Mouse (Mus musculus) testis, adult 2 months (tissue): ENCODE results near the gene Tmem151a. TPM values are rescaled to one million over a fixed set of nuclear protein-coding genes. Genes with fewer than 3 reads are reported as not detected.
A peak's percentile ranks its signal among the peaks of the same experiment; 100 is the strongest.

Experiments
- H3K27ac ChIP-seq: fragments of 200-500 bp; 2 replicates; pipeline ENCODE4 v1.5.1; 2012; ENCODE audit warnings: low read depth, low read length; ENCODE audit not compliant: control insufficient read depth, insufficient read depth
- H3K27me3 ChIP-seq: fragments of 200-500 bp; 2 replicates; pipeline ENCODE4 v1.6.1; 2012; ENCODE audit warnings: mild to moderate bottlenecking, low read length, moderate library complexity; ENCODE audit not compliant: control insufficient read depth, insufficient read depth
- H3K36me3 ChIP-seq: fragments of 200-500 bp; 2 replicates; pipeline ENCODE4 v1.6.1; 2012; ENCODE audit warnings: mild to moderate bottlenecking, low read length; ENCODE audit not compliant: control insufficient read depth, insufficient read depth
- H3K4me1 ChIP-seq: fragments of 200-500 bp; 2 replicates; pipeline ENCODE4 v1.6.1; 2012; ENCODE audit warnings: low read length; ENCODE audit not compliant: control insufficient read depth, insufficient read depth
- H3K4me3 ChIP-seq: fragments of 200-500 bp; 2 replicates; pipeline ENCODE4 v1.5.1; 2012; ENCODE audit warnings: low read depth, mild to moderate bottlenecking, low read length, moderate library complexity, mixed read lengths; ENCODE audit not compliant: control insufficient read depth
- CTCF ChIP-seq: fragments of 200-500 bp; IDR thresholded peaks from 2 replicates; pipeline ENCODE4 v1.5.1; 2012; ENCODE audit warnings: low read depth, mild to moderate bottlenecking, inconsistent platforms, low read length, moderate library complexity; ENCODE audit not compliant: control insufficient read depth, insufficient read depth, insufficient replicate concordance
- POLR2A ChIP-seq: fragments of 200-500 bp; IDR thresholded peaks from 2 replicates; pipeline ENCODE4 v1.6.1; 2012; ENCODE audit warnings: low read depth, mild to moderate bottlenecking, inconsistent platforms, low read length, moderate library complexity; ENCODE audit not compliant: control insufficient read depth
- polyA plus RNA-seq: library from polyadenylated mRNA; depleted of rRNA; stranded (reverse); fragments of >200 nt; gene quantifications from 2 replicates; pipeline ENCODE4 v1.2.3, GENCODE M21; 2012

Tmem151a gene
- polyA plus RNA-seq, 1 experiment, result 22.5 TPM

DNA sequence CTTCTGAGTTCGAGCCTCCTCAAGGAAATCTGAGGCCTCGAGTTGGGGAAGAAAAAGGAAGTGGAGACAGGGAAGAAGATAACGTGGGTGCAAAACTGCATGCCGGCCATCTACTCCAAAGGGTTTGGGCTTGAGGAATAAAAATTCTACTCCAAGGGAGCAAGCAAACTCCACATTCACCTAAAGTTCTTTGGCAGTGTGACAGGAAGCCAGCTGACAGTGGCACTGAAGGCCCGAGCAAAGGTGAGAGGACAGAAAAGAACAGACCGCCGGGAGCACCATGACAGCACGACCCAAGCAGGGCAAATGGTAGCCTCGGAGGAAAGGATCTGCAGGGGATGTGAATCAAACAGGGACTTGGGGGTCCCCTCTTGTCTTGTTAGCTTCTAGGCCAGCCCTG, 20.7 kb upstream of the Tmem151a start:
- TF ChIP-seq CTCF, result no peak
- no peak for TF ChIP-seq POLR2A
- Histone ChIP-seq H3K27me3 (no peaks in the 10 kb centered on the region), H3K4me3 (peak overlapping the region; percentile 86), H3K27ac (peak overlapping the region; percentile 75), H3K4me1 (peaks cover 16% of the 10 kb centered on the region), H3K36me3 (peaks cover 5% of the 10 kb centered on the region)

DNA sequence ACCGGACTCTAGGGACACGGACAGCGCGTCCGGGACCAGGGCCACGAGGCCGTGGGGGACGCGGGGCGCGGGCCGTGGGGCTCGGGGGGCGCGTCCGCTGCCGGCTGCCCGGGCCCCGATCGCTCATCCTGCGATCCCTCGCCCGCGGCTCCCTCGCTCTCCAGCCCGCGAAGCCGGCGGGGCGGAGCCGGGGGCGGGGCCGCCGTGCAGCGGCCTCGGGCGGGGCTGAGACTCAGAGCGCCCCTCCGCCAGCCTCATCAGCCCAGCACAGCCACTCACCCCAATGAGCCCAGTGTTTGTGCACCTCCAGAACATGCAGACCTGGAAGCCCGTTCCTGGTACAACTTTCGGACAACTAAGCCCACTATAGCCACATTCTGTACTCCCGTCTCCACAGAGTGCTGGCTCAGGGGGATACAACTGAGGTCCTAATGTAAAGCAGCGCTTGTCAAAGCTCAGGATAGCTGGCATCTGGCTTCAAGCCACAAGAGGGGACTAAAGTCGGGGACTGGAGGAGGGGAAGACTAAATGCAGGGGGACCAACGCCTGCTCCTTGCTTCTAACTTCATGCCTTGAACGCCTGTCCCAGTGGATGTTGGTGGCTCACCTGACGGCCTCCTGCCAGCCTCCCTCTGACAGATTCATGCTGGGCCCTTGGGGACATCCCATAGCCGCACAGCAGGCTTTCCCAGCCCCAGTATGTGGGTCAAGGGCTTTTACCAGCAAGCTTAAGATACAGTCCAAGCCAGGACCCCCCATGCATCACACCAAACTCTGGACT, 13.2 kb upstream of the Tmem151a start, which contains the start of gene Cnih2:
Cnih2 (minus strand) TSS at position 159 of the 781 bp plus-strand sequence.
- no peak for TF ChIP-seq POLR2A
- TF ChIP-seq CTCF, result no peak
- peaks cover 16% of the 10 kb centered on the region for H3K4me1 ChIP-seq
- peak within 1 kb of the TSS; percentile 78 for H3K4me3 ChIP-seq
- H3K27me3 ChIP-seq, result no peaks in the 10 kb centered on the region
- H3K36me3 ChIP-seq, result no peaks in the 10 kb centered on the region; the same call in none of the 2 replicates
- H3K27ac ChIP-seq, result no peak within 1 kb of the TSS

DNA sequence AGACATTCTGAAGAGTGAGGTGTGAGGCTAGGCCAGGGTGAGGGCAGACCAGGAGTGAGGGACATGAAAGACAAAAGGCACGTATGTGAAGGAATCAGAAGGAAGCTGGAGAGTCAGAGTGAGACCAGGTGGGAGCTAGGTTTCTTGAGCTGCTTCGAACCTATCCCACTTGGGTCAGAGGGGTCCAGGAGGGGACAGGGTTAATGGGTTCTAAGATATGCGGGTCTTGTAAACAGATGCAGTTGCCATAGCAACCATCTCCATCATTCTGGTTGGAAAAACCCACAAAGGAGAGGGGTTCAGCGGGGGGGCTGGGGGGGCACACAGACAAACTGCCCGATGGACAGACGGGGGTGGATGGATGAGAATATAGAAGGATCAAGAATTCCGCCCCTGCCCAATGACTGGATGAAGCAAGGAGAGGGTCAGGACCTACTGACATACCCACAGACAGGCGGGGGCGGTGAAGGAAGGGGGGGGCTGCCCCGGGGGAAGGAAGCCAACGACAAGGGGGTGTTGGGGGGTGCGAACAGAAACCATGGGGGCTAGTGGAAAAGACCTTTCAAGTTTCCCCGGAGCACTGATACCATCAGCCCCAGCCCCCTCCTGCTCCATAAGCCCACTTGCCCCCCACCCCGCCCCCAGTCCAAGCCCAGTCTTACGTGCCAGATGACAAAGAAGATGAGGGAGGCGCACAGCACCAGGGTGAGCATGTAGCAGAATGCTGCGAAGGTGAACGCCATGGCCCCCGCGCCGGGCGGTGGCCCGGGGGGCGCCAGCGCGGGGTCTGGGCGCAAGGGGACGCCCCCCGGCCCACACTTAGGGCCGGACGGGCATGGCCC, 12.4 kb upstream of the Tmem151a start:
- Histone ChIP-seq H3K4me3 (peak overlapping the region; percentile 78), H3K27me3 (no peaks in the 10 kb centered on the region), H3K4me1 (peaks cover 22% of the 10 kb centered on the region), H3K27ac (no peak overlapping the region), H3K36me3 (no peaks in the 10 kb centered on the region)
- no peak for TF ChIP-seq CTCF
- TF ChIP-seq POLR2A, result no peak

DNA sequence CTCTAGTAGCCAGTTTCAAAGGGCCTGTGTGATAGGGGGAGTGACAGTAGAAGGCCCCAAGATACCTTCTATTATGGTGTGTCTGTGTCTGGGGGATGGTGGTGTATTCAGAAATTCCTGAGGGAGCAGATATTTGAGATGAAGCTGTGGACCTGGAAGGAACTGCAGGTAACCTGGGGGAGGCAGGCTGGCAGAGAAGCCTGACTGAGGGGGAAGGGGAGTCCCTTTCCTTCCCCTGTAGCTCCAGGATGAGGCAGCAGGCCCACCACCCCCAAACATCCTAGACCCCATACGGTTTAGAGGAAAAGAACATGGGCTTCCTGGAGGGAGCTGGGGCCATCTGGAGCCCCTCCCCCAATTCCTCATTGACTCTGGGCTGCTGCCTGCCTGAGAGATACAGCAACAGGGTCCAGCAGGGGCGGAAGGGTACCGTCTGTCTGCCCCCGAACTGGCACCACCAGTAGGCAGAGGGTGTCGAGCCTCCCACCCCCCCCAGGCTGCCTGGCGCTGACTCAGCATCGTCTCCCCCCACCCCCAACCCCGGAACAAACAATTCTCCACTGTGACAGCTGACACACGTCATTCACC, 10.7 kb upstream of the Tmem151a start:
- TF ChIP-seq CTCF (no peak), POLR2A (no peak)
- Histone ChIP-seq H3K27ac (no peak overlapping the region), H3K27me3 (no peaks in the 10 kb centered on the region), H3K4me3 (peak overlapping the region; percentile 82), H3K4me1 (peaks cover 22% of the 10 kb centered on the region), H3K36me3 (no peaks in the 10 kb centered on the region)

DNA sequence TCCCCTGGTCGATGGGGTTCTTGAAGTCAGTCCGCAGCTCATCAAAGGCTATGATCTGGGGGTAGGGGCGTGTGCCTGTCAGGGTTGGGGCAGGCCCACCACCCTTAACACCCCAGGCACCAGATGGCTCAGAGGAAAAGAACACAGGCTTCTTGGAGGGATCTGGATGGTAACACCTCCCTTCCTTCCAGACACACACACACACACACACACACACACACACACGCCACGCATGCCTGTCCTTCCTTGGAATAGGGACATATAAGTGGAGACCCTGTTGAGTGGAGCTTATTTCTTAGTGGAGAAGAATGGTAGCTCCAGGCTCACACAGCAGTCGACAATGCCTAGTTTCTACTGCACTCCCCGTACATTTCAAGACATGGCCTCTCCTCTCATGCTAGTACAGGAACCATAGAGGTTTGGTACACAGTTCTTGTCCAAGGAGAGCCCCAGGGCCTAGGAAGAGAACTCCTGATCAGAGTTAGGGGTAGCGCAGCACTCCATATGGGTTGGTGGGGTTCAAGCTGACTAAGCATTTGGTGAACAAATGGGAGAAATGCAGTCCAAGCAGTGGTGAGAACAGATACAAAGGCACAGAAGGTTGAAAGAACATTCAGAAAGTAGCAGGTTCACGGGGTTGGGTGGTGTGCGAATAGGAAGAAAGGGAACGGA, 9.6 kb upstream of the Tmem151a start:
- TF ChIP-seq CTCF (no peak), POLR2A (no peak)
- no peaks in the 10 kb centered on the region for H3K27me3 ChIP-seq
- H3K4me1 ChIP-seq, result peaks cover 22% of the 10 kb centered on the region
- H3K4me3 ChIP-seq, result peak overlapping the region; percentile 82
- H3K27ac ChIP-seq, result peak overlapping the region; percentile 16; the same call in 1 of the 2 replicates
- H3K36me3 ChIP-seq, result no peaks in the 10 kb centered on the region

DNA sequence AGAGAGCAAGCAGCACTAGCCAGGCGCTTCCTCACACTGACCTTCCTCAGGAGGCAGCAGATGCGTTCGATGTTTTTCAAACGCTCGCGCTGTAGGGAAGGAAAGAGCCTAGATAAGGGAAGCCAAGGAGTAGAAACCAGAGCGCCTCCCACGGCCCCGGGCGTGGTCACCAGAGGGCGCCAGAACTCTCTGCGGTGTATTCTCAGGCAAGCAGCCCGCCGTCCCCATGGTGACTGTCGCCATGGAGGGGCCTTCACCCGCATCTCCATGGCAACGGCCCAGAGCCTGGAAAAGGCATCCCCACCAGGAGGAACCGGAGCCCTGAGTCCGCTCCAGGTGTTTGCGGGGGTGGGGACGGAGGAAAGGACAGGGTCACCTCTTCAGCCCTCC, 8.9 kb upstream of the Tmem151a start:
- Histone ChIP-seq H3K27me3 (no peaks in the 10 kb centered on the region), H3K4me1 (peaks cover 24% of the 10 kb centered on the region), H3K4me3 (peak overlapping the region; percentile 82), H3K36me3 (no peaks in the 10 kb centered on the region), H3K27ac (no peak overlapping the region)
- TF ChIP-seq CTCF (peak; percentile 66; the same call in 1 of the 2 replicates), POLR2A (no peak)
